ENCODE assay signal across 11 mouse cellular contexts in the genomic region with DNA sequence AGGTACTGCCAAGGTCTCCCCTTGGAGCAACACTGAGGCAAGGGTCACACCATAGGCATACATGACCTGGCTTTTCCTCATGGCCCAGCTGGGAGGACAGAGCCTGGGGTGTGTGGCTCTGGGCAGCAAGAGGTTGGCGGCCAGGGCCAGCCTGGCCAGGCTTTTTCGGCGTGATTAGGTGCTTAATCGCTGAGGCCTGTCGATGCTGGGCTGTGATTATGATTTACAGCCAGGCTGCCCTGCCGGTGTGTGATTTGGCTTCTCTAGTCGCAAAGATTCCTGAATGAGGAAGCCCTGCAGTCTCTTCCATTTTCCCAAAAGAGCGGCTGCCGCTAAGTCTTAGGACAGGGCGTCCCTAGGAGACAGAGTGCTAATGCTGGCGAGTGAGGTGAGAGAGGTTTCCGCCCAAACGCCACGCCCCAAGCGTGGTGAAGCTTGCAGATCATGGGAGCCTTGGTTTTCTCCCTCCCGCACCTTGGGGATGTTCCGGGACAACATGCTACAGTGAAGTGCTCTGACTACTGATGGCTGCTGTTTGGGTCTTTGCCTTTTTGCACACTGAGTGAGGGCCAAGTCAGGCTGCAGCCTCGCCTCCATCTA. TPM values are rescaled to one million over a fixed set of nuclear protein-coding genes. Genes with fewer than 3 reads are reported as not detected.
DNase-seq lines count a peak whose midpoint lies in the region; ATAC-seq and TF ChIP-seq lines count a peak whose summit lies in the region.
"Had no signal": no experiment of that assay in that cellular context is flagged by ENCODE, and none has a peak within 500 bp of the region (broad histone marks: within the 10 kb centered on the region; RNA-seq: fewer than 3 reads in every experiment).

No protein-coding gene starts in this region.

- ATAC-seq in lung, embryonic 14.5 days (ENCODE audit: insufficient read depth): no peak
- ATAC-seq in intestine, embryonic 15.5 days: no peak
- ATAC-seq in neural tube, embryonic 14.5 days (ENCODE audit: low read depth): no peak
- ATAC-seq: lung, postnatal 0 days had no signal

- H3K9me3 ChIP-seq in lung, embryonic 14.5 days (ENCODE audit: low read depth, low read length): no peaks in the 10 kb centered on the region
- H3K9me3 ChIP-seq in intestine, embryonic 15.5 days: no peaks in the 10 kb centered on the region
- H3K9me3 ChIP-seq in neural tube, embryonic 14.5 days (ENCODE audit: control insufficient read depth, low read length): no peaks in the 10 kb centered on the region

- no peak overlapping the region for H3K4me3 ChIP-seq in lung, embryonic 14.5 days (ENCODE audit: low read depth, low read length)
- H3K4me3 ChIP-seq in intestine, embryonic 15.5 days (replicated peaks): peak overlapping the region; percentile 14; the same call in 1 of the 2 replicates
- H3K4me3 ChIP-seq in neural tube, embryonic 14.5 days (ENCODE audit: low read depth, low read length): no peak overlapping the region

- peaks cover 25% of the 10 kb centered on the region for H3K27me3 ChIP-seq in lung, embryonic 14.5 days (ENCODE audit: insufficient read depth, low read length)
- H3K27me3 ChIP-seq in intestine, embryonic 15.5 days (replicated peaks): peaks cover 31% of the 10 kb centered on the region
- H3K27me3 ChIP-seq in neural tube, embryonic 14.5 days (ENCODE audit: control insufficient read depth, insufficient read depth, low read length): no peaks in the 10 kb centered on the region

- no peak overlapping the region for H3K27ac ChIP-seq in lung, embryonic 14.5 days (ENCODE audit: low read depth)
- no peak overlapping the region for H3K27ac ChIP-seq in intestine, embryonic 15.5 days
- H3K27ac ChIP-seq in neural tube, embryonic 14.5 days (ENCODE audit: low read depth, low read length): 0 out of 2 replicates have a peak overlapping the region, but pooled peaks have one; percentile 11

- no peaks in the 10 kb centered on the region for H3K36me3 ChIP-seq in lung, embryonic 14.5 days (ENCODE audit: insufficient read depth)
- H3K36me3 ChIP-seq in intestine, embryonic 15.5 days: no peaks in the 10 kb centered on the region
- H3K36me3 ChIP-seq in neural tube, embryonic 14.5 days (ENCODE audit: control insufficient read depth, insufficient read depth, low read length): peaks cover 9% of the 10 kb centered on the region

- no peak overlapping the region for H3K9ac ChIP-seq in lung, embryonic 14.5 days
- no peak overlapping the region for H3K9ac ChIP-seq in intestine, embryonic 15.5 days
- H3K9ac ChIP-seq in neural tube, embryonic 14.5 days (replicated peaks; ENCODE audit: low read depth, low read length): no peak overlapping the region

- no peak overlapping the region for H3K4me2 ChIP-seq in lung, embryonic 14.5 days
- peak overlapping the region; percentile 43 for H3K4me2 ChIP-seq in intestine, embryonic 15.5 days (replicated peaks)
- peak overlapping the region; percentile 6; the same call in 1 of the 2 replicates for H3K4me2 ChIP-seq in neural tube, embryonic 14.5 days (ENCODE audit: low read depth, low read length)

- peaks cover 10% of the 10 kb centered on the region for H3K4me1 ChIP-seq in lung, embryonic 14.5 days (ENCODE audit: insufficient read depth)
- H3K4me1 ChIP-seq in intestine, embryonic 15.5 days (replicated peaks): peaks cover 24% of the 10 kb centered on the region
- H3K4me1 ChIP-seq in neural tube, embryonic 14.5 days (ENCODE audit: control insufficient read depth, insufficient read depth, low read length): peaks cover 22% of the 10 kb centered on the region

- DNase-seq in cerebellum, adult 18-20 months: peak; percentile 15
- DNase-seq in cerebellum, adult 11 months: no peak
- peak; percentile 8 for DNase-seq in lung, embryonic 14.5 days
- DNase-seq in lung, postnatal 4 days: no peak
- DNase-seq in frontal cortex, adult 2 months (ENCODE audit: extremely low spot score in 1 of 2, low spot score in 1 of 2): no peak
- no peak for DNase-seq in layer of hippocampus, adult 18-20 months (ENCODE audit: low spot score in 2 of 2)
- DNase-seq: kidney, adult 11 months; thymus, adult 2 months had no signal

- TF ChIP-seq CTCF in lung, embryonic 14.5 days (IDR thresholded peaks at IDR 0.05; ENCODE audit: low read depth): no peak

- 5% methylated on average over 18 of the region's 18 CpGs for WGBS in lung, embryonic 14.5 days
- 8% methylated on average over 18 of the region's 18 CpGs for WGBS in intestine, embryonic 15.5 days
- WGBS in neural tube, embryonic 14.5 days: 3% methylated on average over 18 of the region's 18 CpGs

RNA-seq across cellular contexts. Expression of gene Vstm2l, which starts 26.2 kb away (rescaled TPM):
- not detected in 2 replicates for polyA plus RNA-seq in lung, embryonic 14.5 days (2014; fragmentation: Nextera tagmentation; extraction: Ambion mirVana)
- 0.68 and 0.72 TPM in 2 replicates for polyA plus RNA-seq in intestine, embryonic 15.5 days (2015; fragmentation: Nextera tagmentation; extraction: Ambion mirVana)
- 46.5 and 60.0 TPM in 2 replicates for polyA plus RNA-seq in neural tube, embryonic 14.5 days (2014; fragmentation: Nextera tagmentation; extraction: Ambion mirVana)
- polyA plus RNA-seq in frontal cortex, adult 2 months (2012; rRNA removed): 61.1 and 72.3 TPM in 2 replicates
- 100 to 1,000 TPM; 126 to 132 TPM for total RNA-seq in layer of hippocampus, adult 18-20 months (2021)
- polyA plus RNA-seq: lung, postnatal 0 days had no signal

Comparison
In these comparisons a context has a peak if more than half of its experiments do, and no peak if none do; other contexts are left out.
1. DNase-seq: peak in cerebellum, adult 18-20 months (2 of 2) and lung, embryonic 14.5 days (single experiment); none in cerebellum, adult 11 months (single experiment), lung, postnatal 4 days (0 of 2), frontal cortex, adult 2 months (0 of 2) and layer of hippocampus, adult 18-20 months (0 of 2).
2. RNA of gene Vstm2l, which starts 26.2 kb away (polyA plus RNA-seq): 61.1 to 72.3 TPM in frontal cortex, adult 2 months and 46.5 to 60.0 TPM in neural tube, embryonic 14.5 days; 0.68 to 0.72 TPM in intestine, embryonic 15.5 days and not detected in lung, embryonic 14.5 days; every median in the first group is over 10 times any median in the second.